Mouse (Mus musculus) cerebellum, postnatal 10 days (tissue): ENCODE measurements around the gene Smlr1.

ENCODE experiments used
- DNase-seq, 2 experiments: peaks; one replicate each; pipeline ENCODE4 v3.0.0; 2021; ENCODE audit warnings: mixed read lengths in 2 of 2

Gene Smlr1

GRCm38 (mm10) chr10:25535891-25536331 lies at the start of gene Smlr1:
TSS of gene Smlr1 (minus strand) at chr10:25536267.
- no peak for DNase-seq

- peak; percentile 98 for DNase-seq
Measured at GRCm38 (mm10) chr10:25584899-25585298, 48.8 kb upstream of the Smlr1 start.

GRCm38 (mm10) chr10:25580066-25580465 lies 44.0 kb upstream of the Smlr1 start:
- DNase-seq: no peak

GRCm38 (mm10) chr10:25571319-25572240 lies 35.5 kb upstream of the Smlr1 start:
- no peak for DNase-seq

DNA sequence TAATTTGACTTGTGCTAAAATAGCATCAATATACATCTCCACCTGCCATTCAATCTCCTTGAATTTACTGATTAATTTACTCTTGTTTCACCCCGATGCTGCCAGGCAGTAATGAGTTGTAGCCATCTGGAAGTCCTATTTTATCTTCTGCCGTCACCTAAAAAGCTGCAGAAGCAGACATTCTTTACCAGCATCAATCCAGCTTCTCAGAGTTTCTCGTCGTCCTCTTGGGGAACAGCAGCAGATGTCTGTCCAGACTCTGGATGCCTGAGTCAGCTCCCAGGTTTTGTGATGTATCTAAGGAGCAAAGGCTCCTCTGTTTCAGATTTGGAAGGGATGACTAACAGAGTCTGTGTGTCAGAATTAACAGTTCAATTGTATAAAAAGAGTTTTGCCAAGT lies 16.9 kb upstream of the Smlr1 start:
- no peak for DNase-seq

DNA sequence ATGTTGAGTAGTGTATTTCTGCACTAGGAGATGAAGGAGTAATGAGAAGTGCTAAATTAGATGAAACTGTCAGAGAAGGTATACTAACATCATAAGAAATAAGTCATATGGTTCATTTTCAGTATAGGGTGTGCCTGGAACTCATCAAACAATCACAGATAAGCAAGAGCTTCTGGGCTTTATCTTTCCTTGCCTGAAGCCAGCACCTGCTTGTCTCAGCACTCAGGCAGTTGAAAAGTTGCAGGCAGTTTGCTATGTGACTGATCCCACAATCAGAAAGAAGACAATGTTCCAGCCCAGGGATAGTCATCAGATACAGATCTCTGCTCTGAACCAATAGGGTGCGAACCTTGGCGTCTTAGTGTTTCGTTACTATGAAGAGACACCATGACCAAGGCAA lies 5.0 kb upstream of the Smlr1 start:
- DNase-seq: no peak

DNA sequence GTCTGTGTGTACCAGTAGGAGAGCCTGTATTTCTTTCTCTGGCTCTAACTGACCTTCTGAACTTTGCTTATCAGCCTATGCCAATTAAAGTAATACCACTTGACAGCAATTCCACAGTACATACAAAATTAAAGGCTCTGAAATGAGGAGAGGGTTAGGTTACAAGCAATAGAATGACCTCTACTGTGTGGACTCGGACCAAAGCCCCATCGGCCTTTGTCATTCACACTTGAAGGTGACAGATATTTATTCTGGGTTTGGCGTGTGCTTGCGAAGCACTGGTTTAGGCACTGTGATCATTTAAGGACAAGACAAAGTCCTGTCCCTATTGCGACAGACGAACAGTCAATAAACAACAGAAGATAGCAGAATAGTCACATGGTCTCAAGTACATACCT lies 3.7 kb upstream of the Smlr1 start:
- DNase-seq: no peak

- peak; percentile 40 to 41 for DNase-seq
Measured at GRCm38 (mm10) chr10:25539146-25539770, 3.2 kb upstream of the Smlr1 start.

DNA sequence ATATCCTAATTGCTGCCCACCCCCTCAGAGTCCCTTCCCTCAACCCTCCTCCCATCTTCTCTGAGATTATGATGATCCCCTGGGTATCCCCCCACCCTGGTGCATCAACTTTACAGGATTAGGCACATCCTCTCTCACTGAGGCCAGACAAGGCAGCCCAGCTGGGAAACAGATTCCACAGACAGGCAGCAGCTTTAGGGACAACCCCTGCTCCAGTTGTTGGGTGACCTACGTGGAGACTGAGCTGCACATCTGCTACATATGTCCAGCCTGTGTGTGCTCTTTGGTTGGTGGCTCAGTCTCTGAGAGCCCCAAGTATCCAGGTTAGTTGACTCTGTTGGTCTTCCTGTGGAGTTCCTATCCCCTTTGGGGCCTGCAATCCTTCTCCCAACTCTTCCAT lies 2.7 kb upstream of the Smlr1 start:
- DNase-seq: no peak

DNA sequence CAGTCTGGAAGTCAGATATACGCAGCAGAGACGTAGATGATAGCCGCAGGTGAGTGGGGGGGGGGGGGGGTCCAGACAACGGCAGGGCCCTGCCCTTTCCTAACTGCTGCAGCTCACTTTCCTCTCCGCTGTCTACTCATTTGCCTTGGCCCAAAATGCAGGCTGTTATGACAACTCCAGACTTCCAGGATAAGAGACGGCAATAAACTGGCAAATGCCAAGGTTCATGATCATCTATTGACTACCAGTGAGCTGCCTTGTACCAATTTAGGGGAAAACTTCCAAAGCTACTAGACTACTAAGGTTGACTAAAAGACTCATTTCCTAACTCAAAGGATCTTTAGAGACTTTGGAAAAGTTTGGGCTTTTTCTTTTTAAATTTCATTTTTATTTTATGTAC lies 554 bp upstream of the Smlr1 start:
- DNase-seq: no peak

- no peak for DNase-seq
Measured at GRCm38 (mm10) chr10:25534467-25534866, 1.6 kb downstream of the Smlr1 start.

DNA sequence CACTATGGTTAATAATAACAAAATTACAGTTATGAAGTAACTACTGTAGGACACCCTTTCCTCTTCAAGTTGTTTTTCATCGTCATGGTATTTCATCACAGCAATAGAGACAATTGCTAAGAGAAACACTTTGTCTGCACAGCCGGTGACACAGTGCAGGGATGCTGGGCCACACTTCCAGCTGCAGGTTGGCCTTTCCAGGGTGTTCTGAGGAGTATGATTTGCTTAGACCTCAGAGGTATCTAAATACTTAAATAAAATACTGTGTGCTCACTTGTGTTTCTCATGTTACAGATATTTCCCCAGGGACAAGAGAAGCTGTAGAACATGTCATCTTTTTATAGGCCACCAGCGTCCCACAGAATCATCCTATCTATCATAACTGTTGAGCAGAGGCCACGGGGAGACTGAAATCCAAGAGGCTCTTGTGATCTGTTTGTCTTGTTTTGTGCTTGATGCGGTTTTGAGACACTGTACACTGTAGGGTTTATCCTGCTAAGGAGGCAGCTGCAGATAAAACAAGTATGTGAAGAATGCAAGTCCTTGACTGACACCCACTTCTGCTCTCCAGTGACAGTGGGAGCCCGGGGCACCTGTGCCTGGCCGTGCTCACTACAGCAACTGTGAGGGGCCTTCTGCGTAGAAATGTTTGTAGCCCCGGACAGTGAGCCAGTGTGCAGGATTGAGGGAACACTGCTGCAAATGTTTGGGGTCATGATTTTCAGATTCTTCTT lies 2.4 kb downstream of the Smlr1 start:
- no peak for DNase-seq

- DNase-seq: peak in 1 of 2 experiments; percentile 11
Measured at GRCm38 (mm10) chr10:25533105-25533504, 3.0 kb downstream of the Smlr1 start.

GRCm38 (mm10) chr10:25531335-25531734 lies 4.7 kb downstream of the Smlr1 start:
- DNase-seq: no peak

GRCm38 (mm10) chr10:25527126-25527525 lies 8.9 kb downstream of the Smlr1 start:
- no peak for DNase-seq

DNA sequence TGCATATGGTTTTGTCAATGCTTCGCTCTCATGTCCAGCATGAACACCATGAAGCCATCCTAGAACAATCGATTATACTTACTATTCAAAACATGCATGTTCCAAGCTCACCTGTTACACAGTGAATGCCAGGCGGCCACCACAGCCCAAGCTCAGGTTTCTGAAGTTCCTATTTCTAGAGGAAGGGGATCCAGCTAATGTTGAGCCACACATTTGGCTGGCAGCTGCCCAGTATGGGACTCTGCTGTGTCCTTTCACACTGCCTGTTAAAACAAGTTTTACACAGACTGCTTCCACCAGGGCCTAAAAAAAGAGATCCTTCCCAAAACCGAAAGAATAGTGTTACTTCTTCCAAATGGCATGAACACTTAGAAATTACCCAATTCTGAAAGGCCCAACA lies 9.4 kb downstream of the Smlr1 start:
- DNase-seq: no peak

GRCm38 (mm10) chr10:25526156-25526555 lies 9.9 kb downstream of the Smlr1 start:
- no peak for DNase-seq

GRCm38 (mm10) chr10:25523727-25524126 lies 12.3 kb downstream of the Smlr1 start:
- DNase-seq: no peak

DNA sequence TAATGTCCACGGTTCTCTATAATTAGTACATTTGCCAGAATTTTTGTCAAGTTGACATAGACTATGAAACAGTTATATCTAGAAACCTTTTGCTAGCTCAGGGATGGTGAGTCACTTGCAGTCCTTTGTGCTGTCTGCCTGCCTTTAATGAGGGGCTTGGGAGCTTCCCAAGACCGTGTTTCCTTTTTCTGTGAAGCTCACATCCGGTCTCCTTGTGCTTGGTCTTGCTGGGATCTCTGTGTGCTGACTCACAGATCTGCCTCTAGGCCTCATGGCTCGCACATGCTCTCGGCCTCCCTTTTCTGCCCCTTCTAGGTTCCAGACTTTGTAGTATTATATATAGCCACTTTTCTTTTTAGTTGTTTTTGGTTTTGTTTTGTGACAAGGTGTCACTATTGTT lies 15.6 kb downstream of the Smlr1 start:
- DNase-seq: no peak

GRCm38 (mm10) chr10:25519954-25520353 lies 16.1 kb downstream of the Smlr1 start:
- no peak for DNase-seq

DNA sequence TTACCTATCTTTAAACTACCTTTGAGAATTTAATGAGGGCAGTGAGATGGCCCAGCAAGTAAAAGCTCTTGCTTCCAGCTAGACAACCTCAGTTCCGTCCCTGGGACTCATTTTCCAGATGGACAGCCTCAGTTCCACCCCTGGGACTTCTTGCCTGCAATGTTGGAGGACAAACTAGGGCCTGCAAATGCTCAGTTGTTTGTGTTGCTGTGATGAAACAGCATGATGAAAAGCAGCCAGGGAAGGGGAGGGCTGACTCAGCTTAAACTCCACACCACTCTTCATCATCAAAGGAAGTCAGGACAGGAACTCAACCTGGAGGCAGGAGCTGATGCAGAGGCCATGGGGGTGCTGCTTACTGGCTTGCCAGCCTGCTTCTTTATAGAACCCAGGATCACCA lies 22.2 kb downstream of the Smlr1 start:
- no peak for DNase-seq

- no peak for DNase-seq
Measured at GRCm38 (mm10) chr10:25503250-25503649, 32.8 kb downstream of the Smlr1 start.

DNA sequence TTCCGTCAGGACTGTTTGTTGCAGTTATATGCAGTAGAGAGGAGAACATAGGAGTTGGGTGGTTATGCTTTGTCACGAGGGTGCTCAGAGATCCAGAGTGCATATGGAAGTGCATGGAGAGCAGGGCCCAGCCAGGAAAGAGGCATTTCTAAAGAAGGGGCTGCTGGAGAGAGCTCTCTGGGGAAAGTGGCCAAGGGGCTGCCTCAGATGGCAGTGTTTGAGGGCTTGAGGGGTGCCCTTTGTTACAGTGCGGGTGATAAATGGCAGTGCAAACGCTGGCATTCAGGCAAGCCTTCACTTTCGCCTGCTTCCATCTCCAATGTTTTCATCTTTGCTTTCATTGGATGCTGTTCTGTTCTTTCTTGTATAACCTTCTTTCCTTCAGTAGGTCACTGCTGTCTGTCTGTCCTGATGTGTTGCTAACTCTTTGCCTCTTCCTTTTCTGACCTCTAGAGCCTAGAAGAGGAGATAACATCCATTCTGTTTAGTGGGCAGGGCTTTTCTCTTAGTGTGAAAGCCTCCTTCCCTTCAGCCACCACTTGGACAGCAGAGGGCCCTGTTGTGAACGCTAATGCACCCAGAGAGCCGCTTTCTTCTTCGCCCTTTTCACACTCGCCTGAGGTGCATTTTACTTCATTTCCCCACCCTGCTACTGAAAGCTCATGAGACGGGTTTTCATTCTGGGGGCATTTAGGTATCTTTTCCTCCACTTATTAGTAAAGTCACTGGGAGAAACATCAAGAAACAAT lies 36.6 kb downstream of the Smlr1 start:
- DNase-seq: peak; percentile 17 to 28
